Mouse (Mus musculus) gonadal fat pad, adult 2 months (tissue): ENCODE measurements at regions not wholly inside any gene's neighbourhood (a gene's known extent, or its start where the extent isn't known, plus 50 kb on each side); places are given as distances from the start of the nearest gene placed in this dataset.
"Not testable (repeated sequence)": the region's sequence is repeated elsewhere in the genome, so short reads cannot be mapped to it uniquely, and the experiment has no call there.

Source experiments
- DNase-seq: peaks from one replicate; pipeline ENCODE4 v3.0.0-alpha.2; 2012; ENCODE audit warnings: low read depth

- no peak for DNase-seq
These were observed 194.3 kb upstream of the Gm10131 start for GRCm38 (mm10) chr8:34305542-34306485.

- DNase-seq = no peak
These were observed 192.3 kb upstream of the Gm10131 start for GRCm38 (mm10) chr8:34303815-34304214.

- no peak for DNase-seq
These were observed 188.9 kb upstream of the Gm10131 start for GRCm38 (mm10) chr8:34300331-34300903.

GRCm38 (mm10) chr8:34294721-34295120 lies 183.2 kb upstream of the Gm10131 start:
- no peak for DNase-seq

- no peak for DNase-seq
These were observed 179.1 kb upstream of the Gm10131 start for GRCm38 (mm10) chr8:34290670-34291069.

GRCm38 (mm10) chr8:34287801-34288200 lies 176.3 kb upstream of the Gm10131 start:
- DNase-seq = no peak

DNA sequence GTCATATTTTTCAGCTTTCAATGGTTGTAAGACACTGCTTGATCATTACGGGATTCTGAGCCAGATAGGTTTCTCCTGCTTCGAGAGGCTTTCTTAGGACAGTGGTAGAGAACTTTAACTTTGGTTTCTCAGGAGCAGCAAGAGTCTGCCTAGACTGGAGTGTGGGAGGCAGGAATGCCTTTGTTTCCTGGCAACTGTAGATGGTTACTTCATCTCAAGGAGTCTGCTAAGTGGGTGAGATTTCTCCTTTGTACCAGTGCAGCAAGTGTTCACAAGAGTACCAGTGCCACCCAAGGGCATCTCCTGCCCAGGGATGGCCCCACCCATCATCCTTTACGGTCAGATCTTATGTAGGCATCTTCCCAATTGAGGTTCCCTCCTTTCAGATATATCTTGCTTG lies 173.0 kb upstream of the Gm10131 start:
- no peak for DNase-seq

DNA sequence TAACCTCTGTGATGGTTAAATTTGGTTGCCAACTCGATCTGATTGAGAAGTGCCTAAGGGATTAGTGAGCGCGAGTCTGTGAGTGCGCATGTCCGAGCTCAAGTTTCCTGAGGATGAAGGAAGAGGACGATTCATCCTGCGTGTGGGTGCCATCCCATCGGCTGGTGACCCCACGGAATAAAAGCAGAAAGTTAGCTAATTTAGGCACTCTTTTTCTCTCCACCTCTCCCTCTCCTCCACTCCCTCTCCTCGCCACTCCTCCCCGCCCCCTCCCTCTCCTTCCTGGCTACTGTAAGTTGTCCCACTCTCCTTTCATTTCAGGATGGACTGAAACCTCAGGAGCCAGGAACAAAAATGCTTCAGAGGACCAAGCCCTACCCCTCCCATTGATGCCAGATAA lies 168.9 kb upstream of the Gm10131 start:
- DNase-seq = no peak

GRCm38 (mm10) chr8:34275977-34276660 lies 164.6 kb upstream of the Gm10131 start:
- DNase-seq = no peak

- DNase-seq = not testable (repeated sequence)
These were observed 163.3 kb upstream of the Gm10131 start for GRCm38 (mm10) chr8:34274796-34275195.

- DNase-seq = no peak
These were observed 162.6 kb upstream of the Gm10131 start for GRCm38 (mm10) chr8:34274171-34274570.

- no peak for DNase-seq
These were observed 158.3 kb upstream of the Gm10131 start for GRCm38 (mm10) chr8:34269848-34270247.

- DNase-seq = no peak
These were observed 157.4 kb upstream of the Gm10131 start for GRCm38 (mm10) chr8:34268806-34269520.

GRCm38 (mm10) chr8:34254978-34255377 lies 143.4 kb upstream of the Gm10131 start:
- no peak for DNase-seq

- DNase-seq = no peak
These were observed 140.4 kb upstream of the Gm10131 start for GRCm38 (mm10) chr8:34251934-34252333.

DNA sequence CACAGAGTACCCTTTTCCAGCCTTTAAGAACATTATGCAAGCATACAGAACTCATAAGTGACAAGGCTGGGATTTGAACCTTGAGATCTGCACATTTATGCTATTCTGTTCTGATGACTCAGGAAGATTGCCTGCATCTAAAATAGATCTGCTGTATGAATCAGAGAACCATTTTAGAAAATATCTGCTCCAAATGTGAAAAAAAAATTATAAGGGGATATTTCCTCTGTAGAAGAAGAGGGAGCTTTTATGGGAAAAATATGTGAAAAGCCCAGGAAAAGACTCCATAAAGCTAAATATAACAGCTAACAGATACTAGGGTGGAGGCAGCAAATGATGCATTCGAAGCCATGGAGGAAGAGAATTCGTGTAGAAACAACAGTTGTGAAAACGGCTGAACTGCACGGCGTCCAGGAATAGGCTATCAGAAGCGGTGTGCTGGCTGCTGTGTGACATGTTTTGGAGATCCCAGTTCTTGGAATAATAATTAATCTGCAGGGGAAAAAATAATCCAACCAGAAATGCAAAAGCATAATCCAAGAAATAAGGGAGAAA lies 127.9 kb upstream of the Gm10131 start:
- DNase-seq = no peak

- DNase-seq = peak; percentile 55
These were observed 122.2 kb upstream of the Gm10131 start for GRCm38 (mm10) chr8:34233705-34234104.

DNA sequence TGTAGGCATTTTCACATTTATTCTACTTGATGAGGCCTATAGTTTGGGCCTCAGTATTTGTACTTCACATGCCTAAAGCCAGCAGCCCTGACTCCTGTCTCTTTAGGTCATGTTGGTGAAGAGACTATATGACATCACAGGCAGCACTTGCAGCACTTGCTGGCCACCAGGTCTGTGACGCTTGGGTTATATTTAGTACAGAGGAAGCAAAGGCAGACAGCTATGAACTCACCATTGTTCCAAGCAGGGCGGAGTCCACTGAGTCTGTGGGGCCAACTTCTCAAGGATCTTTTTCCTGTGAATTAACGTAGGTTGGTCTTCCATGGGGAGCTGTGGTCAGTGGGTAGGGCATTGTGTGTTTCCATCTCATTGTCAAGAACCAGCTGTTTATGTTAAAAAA lies 117.9 kb upstream of the Gm10131 start:
- DNase-seq = no peak

DNA sequence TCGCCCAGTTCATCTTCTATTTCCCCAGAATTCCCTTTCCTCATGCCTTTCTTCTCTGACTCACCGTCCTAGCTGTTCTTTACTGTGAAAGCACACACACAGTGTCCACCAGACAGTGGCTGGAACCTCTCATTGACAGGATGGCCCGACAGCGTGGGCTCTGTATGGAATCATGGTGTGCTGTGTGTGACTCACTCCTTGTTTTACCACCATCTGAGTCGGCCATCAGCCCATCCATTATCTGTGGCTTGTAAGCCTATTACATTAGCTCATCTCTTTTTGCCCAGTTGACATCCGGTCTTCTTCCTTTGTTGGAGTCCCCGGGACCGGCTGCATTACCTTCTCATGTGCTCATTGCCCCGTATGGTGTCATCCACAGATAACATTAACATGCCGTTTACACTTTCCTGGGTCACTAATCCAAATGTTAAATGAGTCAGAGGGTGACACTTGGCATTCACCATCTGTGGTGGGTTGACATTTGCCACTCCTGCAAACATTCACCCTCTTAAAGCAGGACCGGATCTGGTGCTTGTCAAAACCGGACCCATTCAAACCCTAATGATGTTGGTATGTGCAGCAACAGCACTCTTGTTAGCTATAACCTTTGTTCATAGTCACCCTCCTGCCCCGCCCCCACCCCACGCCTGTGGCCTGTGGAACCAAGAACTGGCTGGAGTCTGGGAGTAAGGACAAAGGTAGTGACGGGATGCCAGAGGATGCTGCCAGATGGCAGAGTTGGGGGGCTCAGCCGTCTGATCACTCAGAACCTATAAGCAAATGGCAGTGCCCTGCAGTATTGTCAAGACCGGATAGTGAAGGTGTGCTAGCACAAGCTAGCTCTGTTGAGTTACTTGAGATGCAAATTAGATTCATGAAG lies 113.7 kb upstream of the Gm10131 start:
- no peak for DNase-seq

GRCm38 (mm10) chr8:34222187-34222586 lies 110.7 kb upstream of the Gm10131 start:
- no peak for DNase-seq
